Mouse (Mus musculus): ENCODE measurements at regions not wholly inside any gene's neighbourhood (a gene's known extent, or its start where the extent isn't known, plus 50 kb on each side); places are given as distances from the start of the nearest gene placed in this dataset.

GRCm38 (mm10) chr12:107825921-107826320, 177.5 kb downstream of the Bcl11b start:
- ATAC-seq (ENCODE audit: insufficient number of reproducible peaks, insufficient read depth, low FRiP score, low read depth): no peak
- H3K4me2 ChIP-seq (replicated peaks; ENCODE audit: low read depth, low read length): no peak overlapping the region

GRCm38 (mm10) chr12:107831400-107832128, 171.8 kb downstream of the Bcl11b start:
- Histone ChIP-seq H3K4me3 (ENCODE audit: low read depth, low read length) (no peak overlapping the region), H3K4me1 (ENCODE audit: control insufficient read depth, insufficient read depth, low read length) (no peaks in the 10 kb centered on the region; the same call in 1 of the 2 replicates), H3K36me3 (ENCODE audit: control insufficient read depth, insufficient read depth, low read length) (no peaks in the 10 kb centered on the region), H3K4me2 (replicated peaks; ENCODE audit: low read depth, low read length) (peak overlapping the region; percentile 16; the same call in 1 of the 2 replicates), H3K27ac (ENCODE audit: low read length) (peak overlapping the region; percentile 66; the same call in 1 of the 2 replicates), H3K27me3 (ENCODE audit: control insufficient read depth, insufficient read depth, low read length) (no peaks in the 10 kb centered on the region), H3K9me3 (ENCODE audit: control insufficient read depth, low read depth, low read length) (no peaks in the 10 kb centered on the region), H3K9ac (replicated peaks; ENCODE audit: low read depth, low read length) (no peak overlapping the region)
- ATAC-seq (ENCODE audit: insufficient number of reproducible peaks, insufficient read depth, low FRiP score, low read depth): peak; percentile 73
- 26% methylated on average over 13 of the region's 13 CpGs for WGBS

More at GRCm38 (mm10) chr12:107825921-107826320, 177.5 kb downstream of the Bcl11b start:
- Histone ChIP-seq H3K9ac (replicated peaks; ENCODE audit: low read depth, low read length) (no peak overlapping the region), H3K9me3 (ENCODE audit: control insufficient read depth, low read depth, low read length) (no peaks in the 10 kb centered on the region), H3K36me3 (ENCODE audit: control insufficient read depth, insufficient read depth, low read length) (no peaks in the 10 kb centered on the region), H3K27me3 (ENCODE audit: control insufficient read depth, insufficient read depth, low read length) (no peaks in the 10 kb centered on the region), H3K4me3 (ENCODE audit: low read depth, low read length) (no peak overlapping the region), H3K4me1 (ENCODE audit: control insufficient read depth, insufficient read depth, low read length) (no peaks in the 10 kb centered on the region), H3K27ac (ENCODE audit: low read length) (no peak overlapping the region)
- 86% methylated on average over 4 of the region's 4 CpGs for WGBS

GRCm38 (mm10) chr12:107833001-107833400, 170.4 kb downstream of the Bcl11b start:
- no peaks in the 10 kb centered on the region for H3K9me3 ChIP-seq (ENCODE audit: control insufficient read depth, low read depth, low read length)
- no peak overlapping the region for H3K4me3 ChIP-seq (ENCODE audit: low read depth, low read length)
- 93% methylated on average over 8 of the region's 8 CpGs for WGBS
- no peak overlapping the region for H3K9ac ChIP-seq (replicated peaks; ENCODE audit: low read depth, low read length)
- H3K27me3 ChIP-seq (ENCODE audit: control insufficient read depth, insufficient read depth, low read length): no peaks in the 10 kb centered on the region
- no peak for ATAC-seq (ENCODE audit: insufficient number of reproducible peaks, insufficient read depth, low FRiP score, low read depth)
- no peak overlapping the region for H3K27ac ChIP-seq (ENCODE audit: low read length)
- H3K4me2 ChIP-seq (replicated peaks; ENCODE audit: low read depth, low read length): no peak overlapping the region
- H3K4me1 ChIP-seq (ENCODE audit: control insufficient read depth, insufficient read depth, low read length): no peaks in the 10 kb centered on the region; the same call in 1 of the 2 replicates
- H3K36me3 ChIP-seq (ENCODE audit: control insufficient read depth, insufficient read depth, low read length): no peaks in the 10 kb centered on the region

- WGBS: 78% methylated on average over 5 of the region's 5 CpGs
- Histone ChIP-seq H3K9ac (replicated peaks; ENCODE audit: low read depth, low read length) (no peak overlapping the region), H3K36me3 (ENCODE audit: control insufficient read depth, insufficient read depth, low read length) (no peaks in the 10 kb centered on the region), H3K4me3 (ENCODE audit: low read depth, low read length) (no peak overlapping the region), H3K9me3 (ENCODE audit: control insufficient read depth, low read depth, low read length) (no peaks in the 10 kb centered on the region), H3K27ac (ENCODE audit: low read length) (no peak overlapping the region), H3K27me3 (ENCODE audit: control insufficient read depth, insufficient read depth, low read length) (no peaks in the 10 kb centered on the region), H3K4me2 (replicated peaks; ENCODE audit: low read depth, low read length) (no peak overlapping the region), H3K4me1 (ENCODE audit: control insufficient read depth, insufficient read depth, low read length) (no peaks in the 10 kb centered on the region; the same call in 1 of the 2 replicates)
- no peak for ATAC-seq (ENCODE audit: insufficient number of reproducible peaks, insufficient read depth, low FRiP score, low read depth)
Observed at GRCm38 (mm10) chr12:107834512-107834911, 168.9 kb downstream of the Bcl11b start.

GRCm38 (mm10) chr12:107837741-107838140, 165.7 kb downstream of the Bcl11b start:
- WGBS: 89% methylated on average over 12 of the region's 12 CpGs
- ATAC-seq (ENCODE audit: insufficient number of reproducible peaks, insufficient read depth, low FRiP score, low read depth): no peak
- no peaks in the 10 kb centered on the region; the same call in 1 of the 2 replicates for H3K4me1 ChIP-seq (ENCODE audit: control insufficient read depth, insufficient read depth, low read length)

GRCm38 (mm10) chr12:107844631-107845030, 158.8 kb downstream of the Bcl11b start:
- Histone ChIP-seq H3K9me3 (ENCODE audit: control insufficient read depth, low read depth, low read length) (no peaks in the 10 kb centered on the region), H3K9ac (replicated peaks; ENCODE audit: low read depth, low read length) (no peak overlapping the region), H3K4me3 (ENCODE audit: low read depth, low read length) (no peak overlapping the region), H3K36me3 (ENCODE audit: control insufficient read depth, insufficient read depth, low read length) (no peaks in the 10 kb centered on the region), H3K27me3 (ENCODE audit: control insufficient read depth, insufficient read depth, low read length) (no peaks in the 10 kb centered on the region), H3K4me2 (replicated peaks; ENCODE audit: low read depth, low read length) (no peak overlapping the region), H3K4me1 (ENCODE audit: control insufficient read depth, insufficient read depth, low read length) (no peaks in the 10 kb centered on the region), H3K27ac (ENCODE audit: low read length) (no peak overlapping the region)
- ATAC-seq (ENCODE audit: insufficient number of reproducible peaks, insufficient read depth, low FRiP score, low read depth): no peak
- WGBS: 92% methylated on average over 5 of the region's 5 CpGs

More at GRCm38 (mm10) chr12:107837741-107838140, 165.7 kb downstream of the Bcl11b start:
- Histone ChIP-seq H3K4me3 (ENCODE audit: low read depth, low read length) (no peak overlapping the region), H3K4me2 (replicated peaks; ENCODE audit: low read depth, low read length) (no peak overlapping the region), H3K36me3 (ENCODE audit: control insufficient read depth, insufficient read depth, low read length) (no peaks in the 10 kb centered on the region), H3K9me3 (ENCODE audit: control insufficient read depth, low read depth, low read length) (no peaks in the 10 kb centered on the region), H3K9ac (replicated peaks; ENCODE audit: low read depth, low read length) (no peak overlapping the region), H3K27me3 (ENCODE audit: control insufficient read depth, insufficient read depth, low read length) (no peaks in the 10 kb centered on the region), H3K27ac (ENCODE audit: low read length) (no peak overlapping the region)

- 90% methylated on average over 7 of the region's 7 CpGs for WGBS
- H3K4me3 ChIP-seq (ENCODE audit: low read depth, low read length): no peak overlapping the region
- H3K4me2 ChIP-seq (replicated peaks; ENCODE audit: low read depth, low read length): no peak overlapping the region
- no peak overlapping the region for H3K27ac ChIP-seq (ENCODE audit: low read length)
- no peaks in the 10 kb centered on the region for H3K27me3 ChIP-seq (ENCODE audit: control insufficient read depth, insufficient read depth, low read length)
- no peak for ATAC-seq (ENCODE audit: insufficient number of reproducible peaks, insufficient read depth, low FRiP score, low read depth)
- H3K9me3 ChIP-seq (ENCODE audit: control insufficient read depth, low read depth, low read length): no peaks in the 10 kb centered on the region
- no peaks in the 10 kb centered on the region for H3K36me3 ChIP-seq (ENCODE audit: control insufficient read depth, insufficient read depth, low read length)
- no peaks in the 10 kb centered on the region for H3K4me1 ChIP-seq (ENCODE audit: control insufficient read depth, insufficient read depth, low read length)
- no peak overlapping the region for H3K9ac ChIP-seq (replicated peaks; ENCODE audit: low read depth, low read length)
Observed at GRCm38 (mm10) chr12:107850591-107850990, 152.8 kb downstream of the Bcl11b start.

- no peaks in the 10 kb centered on the region for H3K27me3 ChIP-seq (ENCODE audit: control insufficient read depth, insufficient read depth, low read length)
- H3K36me3 ChIP-seq (ENCODE audit: control insufficient read depth, insufficient read depth, low read length): no peaks in the 10 kb centered on the region
- H3K4me1 ChIP-seq (ENCODE audit: control insufficient read depth, insufficient read depth, low read length): no peaks in the 10 kb centered on the region
- peak; percentile 25; the same call in 1 of the 2 replicates for ATAC-seq (ENCODE audit: insufficient number of reproducible peaks, insufficient read depth, low FRiP score, low read depth)
- no peak overlapping the region for H3K4me3 ChIP-seq (ENCODE audit: low read depth, low read length)
- H3K4me2 ChIP-seq (replicated peaks; ENCODE audit: low read depth, low read length): no peak overlapping the region
- no peaks in the 10 kb centered on the region for H3K9me3 ChIP-seq (ENCODE audit: control insufficient read depth, low read depth, low read length)
- 38% methylated on average over 7 of the region's 7 CpGs for WGBS
- no peak overlapping the region for H3K27ac ChIP-seq (ENCODE audit: low read length)
- H3K9ac ChIP-seq (replicated peaks; ENCODE audit: low read depth, low read length): no peak overlapping the region
Observed at GRCm38 (mm10) chr12:107852921-107853320, 150.5 kb downstream of the Bcl11b start.

All from stomach, embryonic 14.5 days (tissue).